Mouse (Mus musculus) neural tube, embryonic 13.5 days (tissue): ENCODE measurements around the gene Zfp664. TPM values are rescaled to one million over a fixed set of nuclear protein-coding genes. Genes with fewer than 3 reads are reported as not detected.

Experiments
- ATAC-seq: fragments of 200-750 bp; cut with Nextera tagmentation; 2 replicates; pipeline ENCODE4 v1.8.0; 2017; ENCODE audit warnings: low read depth, mild to moderate bottlenecking, moderate TSS enrichment, moderate library complexity
- H3K27ac ChIP-seq: fragments of 300-500 bp; sonication (generic); replicated peaks from 2 replicates; pipeline ENCODE4 v1.5.1; 2015; ENCODE audit warnings: moderate library complexity, mild to moderate bottlenecking, inconsistent platforms
- H3K27me3 ChIP-seq: fragments of 300-500 bp; sonication (generic); 2 replicates; pipeline ENCODE4 v1.6.1; 2015; ENCODE audit warnings: mild to moderate bottlenecking, inconsistent platforms
- H3K36me3 ChIP-seq: fragments of 300-500 bp; sonication (generic); 2 replicates; pipeline ENCODE4 v1.6.1; 2015; ENCODE audit warnings: mild to moderate bottlenecking, inconsistent platforms
- H3K4me1 ChIP-seq: fragments of 300-500 bp; sonication (generic); replicated peaks from 2 replicates; pipeline ENCODE4 v1.6.1; 2015; ENCODE audit warnings: inconsistent platforms
- H3K4me2 ChIP-seq: fragments of 300-500 bp; sonication (generic); 2 replicates; pipeline ENCODE4 v1.6.1; 2015; ENCODE audit warnings: inconsistent platforms, mild to moderate bottlenecking, moderate library complexity
- H3K4me3 ChIP-seq: fragments of 300-500 bp; sonication (generic); 2 replicates; pipeline ENCODE4 v1.5.1; 2015; ENCODE audit warnings: mild to moderate bottlenecking, inconsistent platforms
- H3K9ac ChIP-seq: fragments of 300-500 bp; sonication (generic); 2 replicates; pipeline ENCODE4 v1.6.1; 2015; ENCODE audit warnings: moderate library complexity, mild to moderate bottlenecking, inconsistent platforms
- H3K9me3 ChIP-seq: fragments of 300-500 bp; sonication (generic); 2 replicates; pipeline ENCODE4 v1.6.1; 2016; ENCODE audit warnings: inconsistent platforms
- WGBS: fragments of 180-500 bp; shearing (Covaris S2); methylation state at CpG from one replicate; pipeline ENCODE4 v1.1.7; 2015; 5-methylcytosine and 5-hydroxymethylcytosine counted together
- polyA plus RNA-seq: library from polyadenylated mRNA; unstranded; fragments of >200 nt; fragmentation: Nextera tagmentation; extraction: Ambion mirVana; gene quantifications from 2 replicates; pipeline ENCODE4 v1.2.1, GENCODE M21; 2015

Gene Zfp664
- polyA plus RNA-seq, 1 experiment from 2014 or later: 147 TPM

- Histone ChIP-seq H3K4me1 (no peaks in the 10 kb centered on the region), H3K9me3 (no peaks in the 10 kb centered on the region), H3K4me2 (no peak overlapping the region), H3K9ac (no peak overlapping the region), H3K27me3 (no peaks in the 10 kb centered on the region), H3K36me3 (no peaks in the 10 kb centered on the region), H3K27ac (no peak overlapping the region), H3K4me3 (no peak overlapping the region)
- no peak for ATAC-seq
- 76% methylated on average over 13 of the region's 13 CpGs for WGBS
Measured at GRCm38 (mm10) chr5:124906890-124907289, 44.4 kb downstream of the Zfp664 start.

GRCm38 (mm10) chr5:124908860-124909259 lies 46.4 kb downstream of the Zfp664 start:
- H3K27ac ChIP-seq: no peak overlapping the region
- H3K4me1 ChIP-seq: peaks cover 15% of the 10 kb centered on the region
- 0 out of 2 replicates have a peak overlapping the region, but pooled peaks have one; percentile 26 for H3K9ac ChIP-seq
- H3K9me3 ChIP-seq: no peaks in the 10 kb centered on the region
- no peaks in the 10 kb centered on the region for H3K27me3 ChIP-seq
- H3K36me3 ChIP-seq: no peaks in the 10 kb centered on the region
- WGBS: 27% methylated on average over 5 of the region's 5 CpGs
- no peak overlapping the region for H3K4me3 ChIP-seq
- peak; percentile 62; the same call in 1 of the 2 replicates for ATAC-seq
- no peak overlapping the region for H3K4me2 ChIP-seq

- no peak overlapping the region for H3K4me3 ChIP-seq
Measured at GRCm38 (mm10) chr5:124912276-124912675, 49.8 kb downstream of the Zfp664 start.

GRCm38 (mm10) chr5:124912946-124913933 lies 50.7 kb downstream of the Zfp664 start:
- Histone ChIP-seq H3K9ac (no peak overlapping the region), H3K4me1 (peaks cover 16% of the 10 kb centered on the region), H3K4me2 (no peak overlapping the region), H3K27ac (peak overlapping the region; percentile 57), H3K36me3 (no peaks in the 10 kb centered on the region), H3K9me3 (no peaks in the 10 kb centered on the region), H3K27me3 (no peaks in the 10 kb centered on the region), H3K4me3 (no peak overlapping the region)
- ATAC-seq: no peak
- 31% methylated on average over 20 of the region's 20 CpGs for WGBS

More at GRCm38 (mm10) chr5:124912276-124912675, 49.8 kb downstream of the Zfp664 start:
- Histone ChIP-seq H3K36me3 (no peaks in the 10 kb centered on the region), H3K9ac (no peak overlapping the region), H3K4me2 (no peak overlapping the region), H3K4me1 (peaks cover 16% of the 10 kb centered on the region), H3K9me3 (no peaks in the 10 kb centered on the region), H3K27ac (no peak overlapping the region), H3K27me3 (no peaks in the 10 kb centered on the region)
- no peak for ATAC-seq
- WGBS: 69% methylated on average over 7 of the region's 7 CpGs

- no peaks in the 10 kb centered on the region for H3K36me3 ChIP-seq
- ATAC-seq: no peak
- WGBS: 87% methylated on average over 3 of the region's 3 CpGs
- no peaks in the 10 kb centered on the region for H3K27me3 ChIP-seq
- no peak overlapping the region for H3K4me3 ChIP-seq
- H3K4me1 ChIP-seq: peaks cover 20% of the 10 kb centered on the region
- no peaks in the 10 kb centered on the region for H3K9me3 ChIP-seq
- H3K9ac ChIP-seq: no peak overlapping the region
- H3K27ac ChIP-seq: no peak overlapping the region
- no peak overlapping the region for H3K4me2 ChIP-seq
Measured at GRCm38 (mm10) chr5:124919798-124920197, 57.3 kb downstream of the Zfp664 start.

GRCm38 (mm10) chr5:124921410-124921809 lies 58.9 kb downstream of the Zfp664 start:
- no peaks in the 10 kb centered on the region for H3K27me3 ChIP-seq
- H3K4me1 ChIP-seq: peaks cover 32% of the 10 kb centered on the region
- no peak overlapping the region for H3K9ac ChIP-seq
- H3K4me3 ChIP-seq: no peak overlapping the region
- no peak overlapping the region for H3K4me2 ChIP-seq
- H3K9me3 ChIP-seq: no peaks in the 10 kb centered on the region
- H3K27ac ChIP-seq: no peak overlapping the region
- no peaks in the 10 kb centered on the region for H3K36me3 ChIP-seq
- no peak for ATAC-seq

- H3K9ac ChIP-seq: no peak overlapping the region
- peaks cover 32% of the 10 kb centered on the region for H3K4me1 ChIP-seq
- 0 out of 2 replicates have a peak overlapping the region, but pooled peaks have one; percentile 16 for H3K4me2 ChIP-seq
- no peaks in the 10 kb centered on the region for H3K9me3 ChIP-seq
- H3K27ac ChIP-seq: peak overlapping the region; percentile 94
- H3K27me3 ChIP-seq: no peaks in the 10 kb centered on the region
- WGBS: 20% methylated on average over 18 of the region's 18 CpGs
- no peaks in the 10 kb centered on the region for H3K36me3 ChIP-seq
- peak; percentile 80 for ATAC-seq
- H3K4me3 ChIP-seq: no peak overlapping the region
Measured at GRCm38 (mm10) chr5:124922356-124923352, 60.2 kb downstream of the Zfp664 start.

GRCm38 (mm10) chr5:124929425-124930054 lies 67.0 kb downstream of the Zfp664 start:
- no peak overlapping the region for H3K4me2 ChIP-seq
- H3K27me3 ChIP-seq: no peaks in the 10 kb centered on the region
- no peak overlapping the region for H3K4me3 ChIP-seq
- no peak for ATAC-seq
- H3K9ac ChIP-seq: no peak overlapping the region
- peaks cover 28% of the 10 kb centered on the region for H3K4me1 ChIP-seq
- WGBS: 82% methylated on average over 9 of the region's 9 CpGs
- no peaks in the 10 kb centered on the region for H3K36me3 ChIP-seq
- H3K27ac ChIP-seq: no peak overlapping the region
- H3K9me3 ChIP-seq: peaks cover 6% of the 10 kb centered on the region; the same call in 1 of the 2 replicates

GRCm38 (mm10) chr5:124930055-124930439 lies 67.6 kb downstream of the Zfp664 start:
- Histone ChIP-seq H3K36me3 (no peaks in the 10 kb centered on the region), H3K4me3 (no peak overlapping the region), H3K27ac (no peak overlapping the region), H3K27me3 (no peaks in the 10 kb centered on the region), H3K9me3 (peaks cover 6% of the 10 kb centered on the region; the same call in 1 of the 2 replicates), H3K9ac (no peak overlapping the region), H3K4me2 (no peak overlapping the region), H3K4me1 (peaks cover 32% of the 10 kb centered on the region)
- ATAC-seq: no peak; the same call in 1 of the 2 replicates
- 40% methylated on average over 5 of the region's 5 CpGs for WGBS

GRCm38 (mm10) chr5:124930603-124931002 lies 68.1 kb downstream of the Zfp664 start:
- no peaks in the 10 kb centered on the region for H3K27me3 ChIP-seq
- H3K4me3 ChIP-seq: no peak overlapping the region
- no peak; the same call in 1 of the 2 replicates for ATAC-seq
- H3K27ac ChIP-seq: peak overlapping the region; percentile 43
- H3K9me3 ChIP-seq: peaks cover 6% of the 10 kb centered on the region; the same call in 1 of the 2 replicates
- 28% methylated on average over 9 of the region's 9 CpGs for WGBS
- H3K9ac ChIP-seq: no peak overlapping the region
- no peaks in the 10 kb centered on the region for H3K36me3 ChIP-seq
- peaks cover 26% of the 10 kb centered on the region for H3K4me1 ChIP-seq
- no peak overlapping the region for H3K4me2 ChIP-seq

- H3K9me3 ChIP-seq: peaks cover 6% of the 10 kb centered on the region; the same call in 1 of the 2 replicates
- H3K4me2 ChIP-seq: no peak overlapping the region
- ATAC-seq: no peak
- H3K27me3 ChIP-seq: no peaks in the 10 kb centered on the region
- H3K27ac ChIP-seq: peak overlapping the region; percentile 43
- 10% methylated on average over 8 of the region's 8 CpGs for WGBS
- H3K4me3 ChIP-seq: no peak overlapping the region
- no peaks in the 10 kb centered on the region for H3K36me3 ChIP-seq
- H3K9ac ChIP-seq: no peak overlapping the region
- peaks cover 22% of the 10 kb centered on the region for H3K4me1 ChIP-seq
Measured at GRCm38 (mm10) chr5:124931076-124931475, 68.6 kb downstream of the Zfp664 start.
